Mouse (Mus musculus) ES-Bruce4 (cell line): ENCODE measurements around the gene Mrpl49. TPM values are rescaled to one million over a fixed set of nuclear protein-coding genes. Genes with fewer than 3 reads are reported as not detected.
"Not testable (repeated sequence)": the region's sequence is repeated elsewhere in the genome, so short reads cannot be mapped to it uniquely, and the experiment has no call there.

Experiments
- H3K27ac ChIP-seq: 2 replicates; pipeline ENCODE4 v1.5.1; 2012; ENCODE audit warnings: low read length, inconsistent platforms; ENCODE audit not compliant: insufficient read depth
- H3K27me3 ChIP-seq: 2 replicates; pipeline ENCODE4 v1.6.1; 2012; ENCODE audit warnings: mild to moderate bottlenecking, low read length, inconsistent platforms; ENCODE audit not compliant: control insufficient read depth, poor library complexity, insufficient read depth, severe bottlenecking
- H3K36me3 ChIP-seq: 2 replicates; pipeline ENCODE4 v1.6.1; 2012; ENCODE audit warnings: inconsistent platforms, mild to moderate bottlenecking, low read length, moderate library complexity; ENCODE audit not compliant: control insufficient read depth, poor library complexity, insufficient read depth, severe bottlenecking
- H3K4me1 ChIP-seq: one replicate; pipeline ENCODE4 v1.8.1; 2011; ENCODE audit warnings: low read length; ENCODE audit not compliant: control insufficient read depth, insufficient read depth
- H3K4me3 ChIP-seq: 2 replicates; pipeline ENCODE4 v1.5.1; 2011; ENCODE audit warnings: low read depth, mild to moderate bottlenecking, low read length
- H3K9ac ChIP-seq: 2 replicates; pipeline ENCODE4 v1.6.1; 2012; ENCODE audit warnings: low read depth, mild to moderate bottlenecking, inconsistent platforms; ENCODE audit not compliant: poor library complexity, severe bottlenecking
- H3K9me3 ChIP-seq: replicated peaks from 2 replicates; pipeline ENCODE4 v1.6.1; 2012; ENCODE audit warnings: mild to moderate bottlenecking, low read length, inconsistent platforms; ENCODE audit not compliant: control insufficient read depth, poor library complexity, insufficient read depth, severe bottlenecking
- CTCF ChIP-seq: IDR thresholded peaks from one replicate; pipeline ENCODE4 v1.8.1; 2011; ENCODE audit warnings: low read depth, low read length
- EP300 ChIP-seq: IDR thresholded peaks from 2 replicates; pipeline ENCODE4 v1.6.1; 2011; ENCODE audit warnings: low read depth, low read length; ENCODE audit not compliant: insufficient read depth
- POLR2A ChIP-seq: IDR thresholded peaks from one replicate; pipeline ENCODE4 v1.8.1; 2011; ENCODE audit warnings: low read length; ENCODE audit not compliant: insufficient read depth
- polyA plus RNA-seq: library from polyadenylated mRNA; stranded (reverse); fragments of >200 nt; gene quantifications from 2 replicates; pipeline ENCODE4 v1.2.4, GENCODE M21; 2011; ENCODE audit warnings: low read depth; ENCODE audit not compliant: missing spikeins, insufficient read depth, insufficient read length

Mrpl49 gene
- polyA plus RNA-seq, 1 experiment: 44.9 TPM

- TF ChIP-seq CTCF (no peak), POLR2A (no peak), EP300 (no peak)
- Histone ChIP-seq H3K27me3 (no peaks in the 10 kb centered on the region), H3K27ac (peak overlapping the region; percentile 66; the same call in 1 of the 2 replicates), H3K4me3 (peak overlapping the region; percentile 90), H3K9me3 (no peaks in the 10 kb centered on the region), H3K36me3 (peaks cover 22% of the 10 kb centered on the region), H3K9ac (peak overlapping the region; percentile 92), H3K4me1 (no peaks in the 10 kb centered on the region)
Observed at GRCm38 (mm10) chr19:6045366-6046293, 12.0 kb downstream of the Mrpl49 start.

- not testable (repeated sequence) for H3K4me1 ChIP-seq, H3K4me3 ChIP-seq, H3K9ac ChIP-seq, H3K36me3 ChIP-seq, H3K9me3 ChIP-seq, H3K27ac ChIP-seq, H3K27me3 ChIP-seq
Observed at GRCm38 (mm10) chr19:6044102-6044501, 13.5 kb downstream of the Mrpl49 start.

GRCm38 (mm10) chr19:6042293-6042692 is 15.3 kb downstream of the Mrpl49 start:
- TF ChIP-seq EP300 (no peak), POLR2A (no peak), CTCF (no peak)
- H3K36me3 ChIP-seq: no peaks in the 10 kb centered on the region
- H3K27ac ChIP-seq: no peak overlapping the region
- no peaks in the 10 kb centered on the region for H3K27me3 ChIP-seq
- no peaks in the 10 kb centered on the region for H3K9me3 ChIP-seq
- H3K4me1 ChIP-seq: no peaks in the 10 kb centered on the region
- H3K9ac ChIP-seq: no peak overlapping the region
- no peak overlapping the region for H3K4me3 ChIP-seq

- H3K4me1 ChIP-seq: no peaks in the 10 kb centered on the region
- H3K27me3 ChIP-seq: no peaks in the 10 kb centered on the region
- no peaks in the 10 kb centered on the region for H3K36me3 ChIP-seq
- H3K9ac ChIP-seq: no peak overlapping the region
- H3K9me3 ChIP-seq: no peaks in the 10 kb centered on the region
- no peak overlapping the region for H3K4me3 ChIP-seq
- H3K27ac ChIP-seq: no peak overlapping the region
- TF ChIP-seq POLR2A (no peak), EP300 (no peak), CTCF (no peak)
Observed at GRCm38 (mm10) chr19:6040002-6040401, 17.6 kb downstream of the Mrpl49 start.

GRCm38 (mm10) chr19:6038326-6038725 is 19.3 kb downstream of the Mrpl49 start:
- Histone ChIP-seq H3K4me1 (no peaks in the 10 kb centered on the region), H3K27me3 (no peaks in the 10 kb centered on the region), H3K27ac (no peak overlapping the region), H3K9ac (no peak overlapping the region), H3K4me3 (no peak overlapping the region), H3K9me3 (no peaks in the 10 kb centered on the region), H3K36me3 (no peaks in the 10 kb centered on the region)
- TF ChIP-seq CTCF: no peak
- no peak for TF ChIP-seq EP300
- TF ChIP-seq POLR2A: no peak

- no peak for TF ChIP-seq POLR2A
- TF ChIP-seq CTCF: no peak
- TF ChIP-seq EP300: no peak
- Histone ChIP-seq H3K4me3 (no peak overlapping the region), H3K4me1 (no peaks in the 10 kb centered on the region), H3K9me3 (no peaks in the 10 kb centered on the region), H3K36me3 (no peaks in the 10 kb centered on the region), H3K27ac (no peak overlapping the region), H3K27me3 (no peaks in the 10 kb centered on the region), H3K9ac (no peak overlapping the region)
Observed at GRCm38 (mm10) chr19:6037695-6038094, 19.9 kb downstream of the Mrpl49 start.
